Mouse (Mus musculus) gastrocnemius, postnatal 10 days (tissue): Measurements from ENCODE around the gene Cubn. TPM values are rescaled to one million over a fixed set of nuclear protein-coding genes. Genes with fewer than 3 reads are reported as not detected.

Experiments
- DNase-seq: peaks from one replicate; pipeline ENCODE4 v3.0.0; 2021; ENCODE audit warnings: mixed read lengths
- long read RNA-seq, 2 experiments: library from polyadenylated mRNA; stranded (forward); transcript quantifications; one replicate each; pipeline ENCODE4 v2.0.0; 2021
- total RNA-seq, 2 experiments: library from RNA; stranded (reverse); gene quantifications; 2 replicates each; pipeline ENCODE4 v1.2.3; 2021

Gene Cubn
- under 1 TPM; 0.14 to 0.20 TPM for total RNA-seq
- long read RNA-seq, experiment 1 = 0 reads
- long read RNA-seq, experiment 2 = 0 reads

GRCm38 (mm10) chr2:13491734-13492133 lies at the start of gene Cubn:
Gene Cubn (minus strand): TSS chr2:13491813.
- DNase-seq = no peak

- DNase-seq = no peak
Measured at GRCm38 (mm10) chr2:13539860-13540259, 48.2 kb upstream of the Cubn start.

GRCm38 (mm10) chr2:13538704-13539377 lies 47.2 kb upstream of the Cubn start:
- DNase-seq = no peak

GRCm38 (mm10) chr2:13538258-13538657 lies 46.6 kb upstream of the Cubn start:
- no peak for DNase-seq

- DNase-seq = no peak
Measured at GRCm38 (mm10) chr2:13537733-13538132, 46.1 kb upstream of the Cubn start.

- DNase-seq = no peak
Measured at GRCm38 (mm10) chr2:13536747-13537146, 45.1 kb upstream of the Cubn start.

GRCm38 (mm10) chr2:13530639-13531038 lies 39.0 kb upstream of the Cubn start:
- DNase-seq = no peak

- no peak for DNase-seq
Measured at GRCm38 (mm10) chr2:13529253-13529933, 37.8 kb upstream of the Cubn start.

- no peak for DNase-seq
Measured at GRCm38 (mm10) chr2:13527531-13527930, 35.9 kb upstream of the Cubn start.

GRCm38 (mm10) chr2:13527125-13527524 lies 35.5 kb upstream of the Cubn start:
- no peak for DNase-seq

- DNase-seq = no peak
Measured at GRCm38 (mm10) chr2:13526205-13526604, 34.6 kb upstream of the Cubn start.

GRCm38 (mm10) chr2:13523540-13524456 lies 32.2 kb upstream of the Cubn start:
- no peak for DNase-seq

- DNase-seq = no peak
Measured at GRCm38 (mm10) chr2:13522106-13522505, 30.5 kb upstream of the Cubn start.

GRCm38 (mm10) chr2:13514949-13515348 lies 23.3 kb upstream of the Cubn start:
- no peak for DNase-seq

- no peak for DNase-seq
Measured at GRCm38 (mm10) chr2:13502717-13503116, 11.1 kb upstream of the Cubn start.

- DNase-seq = no peak
Measured at GRCm38 (mm10) chr2:13501553-13501952, 9.9 kb upstream of the Cubn start.

- no peak for DNase-seq
Measured at GRCm38 (mm10) chr2:13500298-13500999, 8.8 kb upstream of the Cubn start.

- DNase-seq = no peak
Measured at GRCm38 (mm10) chr2:13499196-13499595, 7.6 kb upstream of the Cubn start.

- DNase-seq = no peak
Measured at GRCm38 (mm10) chr2:13496087-13496486, 4.5 kb upstream of the Cubn start.

GRCm38 (mm10) chr2:13492927-13493326 lies 1.3 kb upstream of the Cubn start:
- DNase-seq = no peak

- no peak for DNase-seq
Measured at GRCm38 (mm10) chr2:13490480-13490879, 1.1 kb downstream of the Cubn start.

GRCm38 (mm10) chr2:13486470-13486869 lies 5.1 kb downstream of the Cubn start:
- no peak for DNase-seq
